Mouse (Mus musculus) liver, postnatal 0 days (tissue): Measurements from ENCODE around the gene Sds.
"Not testable (repeated sequence)": the region's sequence is repeated elsewhere in the genome, so short reads cannot be mapped to it uniquely, and the experiment has no call there.

Experiments
- CTCF ChIP-seq: sonication (generic); IDR thresholded peaks from 2 replicates; pipeline ENCODE4 v1.5.1; 2016; ENCODE audit warnings: antibody characterized with exemption, low read depth
- EP300 ChIP-seq: IDR thresholded peaks from 2 replicates; pipeline ENCODE4 v1.6.1; 2016; ENCODE audit warnings: antibody characterized with exemption, low read depth, mild to moderate bottlenecking

DNA sequence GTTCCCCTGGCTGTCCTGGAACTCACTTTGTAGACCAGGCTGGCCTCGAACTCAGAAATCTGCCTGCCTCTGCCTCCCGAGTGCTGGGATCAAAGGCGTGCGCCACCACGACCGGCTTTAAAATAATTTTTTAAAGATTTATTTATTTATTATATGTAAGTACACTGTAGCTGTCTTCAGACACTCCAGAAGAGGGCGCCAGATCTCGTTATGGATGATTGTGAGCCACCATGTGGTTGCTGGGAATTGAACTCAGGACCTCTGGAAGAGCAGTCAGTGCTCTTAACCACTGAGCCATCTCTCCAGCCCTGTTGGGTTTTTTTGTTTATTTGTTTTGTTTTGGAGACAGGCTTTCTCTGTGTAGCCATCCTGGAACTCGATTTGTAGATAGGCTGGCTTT lies 24.3 kb downstream of the Sds start:
- peak; percentile 18; the same call in 1 of the 2 replicates for TF ChIP-seq CTCF
- TF ChIP-seq EP300 = not testable (repeated sequence)
